Mouse (Mus musculus): ENCODE data around the gene Rpl10.

GRCm38 (mm10) chrX:74283092-74283437 lies 12.5 kb downstream of the Rpl10 start:
- TF ChIP-seq CTCF (IDR thresholded peaks at IDR 0.05; ENCODE audit: low read depth, low read length) (no peak), GATA2 (IDR thresholded peaks at IDR 0.05; ENCODE audit: borderline replicate concordance, low read depth, low read length) (no peak)
